Mouse (Mus musculus) induced T-regulatory cell, adult 2 months (primary cell): ENCODE measurements around the gene Gfi1b.

Source experiments
- DNase-seq: peaks from one replicate; pipeline ENCODE4 v3.0.0-alpha.2; 2012; ENCODE audit warnings: low read depth

The Gfi1b gene

GRCm38 (mm10) chr2:28598692-28599568, 22.9 kb downstream of the Gfi1b start:
- DNase-seq = no peak

DNA sequence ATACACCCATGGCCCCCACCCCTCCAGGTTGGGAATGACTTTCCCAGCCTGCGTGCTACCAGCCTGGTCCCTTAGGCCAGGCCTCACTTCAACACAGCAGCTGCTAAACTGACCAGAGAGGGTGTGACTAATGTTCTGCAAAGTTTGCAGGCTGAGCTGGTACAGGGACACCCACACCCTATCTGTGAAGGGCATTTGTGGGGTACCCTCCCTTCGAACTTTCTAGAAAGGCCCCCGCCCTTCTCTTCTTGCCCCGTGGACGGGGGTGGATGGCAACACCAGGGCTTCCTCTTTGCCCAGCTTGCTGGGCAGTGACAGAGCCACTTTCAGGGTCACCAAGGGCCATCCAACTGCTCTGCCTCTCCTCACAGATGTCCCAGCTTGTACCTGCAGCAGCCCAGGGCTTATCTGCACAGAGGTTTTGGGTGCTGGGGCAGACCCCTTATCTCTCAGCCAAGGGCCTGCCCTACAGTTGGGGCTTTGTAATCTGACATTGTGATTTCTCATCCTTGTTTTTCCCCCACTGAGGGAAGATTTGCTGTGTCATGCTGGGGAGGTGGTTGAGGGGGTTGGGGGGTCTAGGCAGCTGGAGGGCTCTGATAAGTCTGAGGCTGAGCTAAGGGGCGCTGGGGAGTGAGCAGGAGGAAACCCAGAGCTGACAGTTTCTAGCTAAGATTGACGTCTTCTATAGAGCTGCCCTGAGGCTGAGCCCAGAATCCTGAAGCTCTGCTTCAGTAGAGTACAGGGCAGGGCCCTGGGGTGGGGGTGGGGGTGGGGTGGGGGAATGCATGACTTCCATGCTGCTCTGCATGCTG, 23.8 kb downstream of the Gfi1b start:
- no peak for DNase-seq

GRCm38 (mm10) chr2:28596998-28597397, 24.8 kb downstream of the Gfi1b start:
- DNase-seq = peak; percentile 26

- DNase-seq = no peak
Observed at GRCm38 (mm10) chr2:28596021-28596420, 25.8 kb downstream of the Gfi1b start.

DNA sequence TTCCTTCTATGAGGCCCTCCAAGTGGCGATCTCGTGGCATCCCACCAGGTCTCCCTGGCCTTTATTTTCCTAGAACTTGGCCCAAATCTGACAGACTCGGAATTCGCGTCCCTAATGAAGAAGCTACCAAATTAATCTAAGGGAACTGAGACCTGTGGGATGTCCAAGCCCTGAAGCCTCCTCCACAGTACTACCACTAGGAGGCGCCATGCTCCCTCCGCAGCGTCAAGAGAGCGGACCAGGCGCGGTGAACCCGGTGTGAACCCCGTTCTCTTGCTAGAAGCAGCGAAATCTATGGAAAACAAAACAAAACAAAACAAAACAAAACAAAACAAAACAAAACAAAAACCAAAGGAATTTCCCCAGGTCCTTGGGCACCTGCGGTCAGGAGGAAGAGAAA, 29.0 kb downstream of the Gfi1b start:
- DNase-seq = peak; percentile 72

GRCm38 (mm10) chr2:28591479-28591878, 30.3 kb downstream of the Gfi1b start:
- DNase-seq = no peak

GRCm38 (mm10) chr2:28588574-28588973, 33.2 kb downstream of the Gfi1b start:
- DNase-seq = no peak

GRCm38 (mm10) chr2:28585730-28586129, 36.1 kb downstream of the Gfi1b start:
- no peak for DNase-seq

- DNase-seq = peak; percentile 95
Observed at GRCm38 (mm10) chr2:28585043-28585571, 36.7 kb downstream of the Gfi1b start.

DNA sequence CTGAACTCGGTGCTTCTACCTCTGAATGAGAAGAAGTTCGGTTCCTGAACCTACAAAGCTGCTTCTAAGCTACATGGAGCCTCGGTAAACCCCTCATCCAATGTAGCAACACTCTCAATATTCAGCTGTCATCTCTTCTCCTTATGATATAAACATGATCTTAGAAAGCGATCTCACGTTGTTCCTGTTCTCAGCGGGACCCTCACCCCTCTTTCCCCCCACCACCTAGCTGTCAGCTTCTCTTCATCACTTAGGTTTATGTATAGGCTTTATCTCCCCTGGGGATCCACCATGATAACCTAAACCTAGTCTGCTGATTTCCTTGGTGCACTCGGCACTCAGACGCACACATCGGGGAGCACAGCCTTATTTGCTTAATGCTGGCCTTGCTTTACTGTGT, 38.1 kb downstream of the Gfi1b start, which contains the start of gene Gtf3c5:
Gtf3c5 (minus strand) TSS at position 101 of the 400 bp plus-strand sequence.
- no peak for DNase-seq

DNA sequence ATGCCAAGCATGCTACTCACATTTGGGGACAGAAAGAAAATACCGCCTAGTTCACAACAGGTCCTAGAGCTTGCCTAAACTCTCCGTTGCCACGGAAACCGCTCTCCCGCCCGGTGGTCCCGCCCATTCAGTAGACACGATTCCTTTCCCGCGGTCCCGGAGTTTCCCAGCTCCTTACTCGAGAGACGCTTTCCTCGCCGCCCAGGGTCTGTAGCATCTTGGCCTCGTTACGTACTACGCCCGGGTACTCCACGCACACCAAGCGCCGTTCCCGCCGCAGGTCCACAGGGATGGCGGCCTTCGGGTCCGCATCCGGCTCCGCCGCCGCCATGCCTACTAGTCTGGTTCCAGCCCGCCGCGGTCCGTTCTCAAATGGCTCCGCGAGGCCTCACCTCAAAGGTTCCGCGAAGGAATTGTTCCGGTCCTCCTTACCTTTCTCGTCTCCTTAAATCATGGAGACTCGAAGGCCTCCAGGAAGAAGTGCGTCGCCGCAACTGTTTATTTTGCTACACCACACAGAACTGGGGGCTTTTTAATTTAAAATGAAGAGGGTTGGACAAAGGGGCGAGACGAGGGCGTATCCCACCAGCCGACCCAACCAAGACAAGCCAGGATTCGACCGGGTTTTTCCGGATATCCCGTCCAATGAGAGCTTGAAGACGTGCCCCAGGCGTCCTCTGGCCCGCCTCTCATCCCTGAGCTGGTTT, 39.0 kb downstream of the Gfi1b start:
- peak; percentile 95 for DNase-seq

DNA sequence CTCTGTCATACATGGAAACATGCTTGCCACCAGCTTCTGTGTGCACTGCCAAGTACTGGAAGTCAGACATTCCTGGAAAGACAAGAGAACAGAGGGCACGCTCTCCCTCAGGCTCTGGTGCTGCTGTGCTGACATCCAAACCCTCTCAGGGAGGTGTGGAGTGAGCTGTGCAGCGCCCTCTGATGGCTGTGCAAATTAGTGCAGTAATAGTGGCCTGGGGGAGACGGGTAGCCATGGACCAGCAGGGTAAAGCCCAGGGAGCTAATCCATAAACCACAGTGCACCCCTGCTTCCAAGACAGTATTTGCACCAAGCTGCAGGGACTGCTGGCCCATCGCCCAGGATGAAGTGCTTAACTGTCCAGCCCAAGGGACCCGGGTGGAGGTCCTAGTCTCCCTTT, 43.8 kb downstream of the Gfi1b start:
- DNase-seq = peak; percentile 66

- DNase-seq = no peak
Observed at GRCm38 (mm10) chr2:28576815-28577214, 45.0 kb downstream of the Gfi1b start.

GRCm38 (mm10) chr2:28575341-28575740, 46.4 kb downstream of the Gfi1b start:
- DNase-seq = no peak

- no peak for DNase-seq
Observed at GRCm38 (mm10) chr2:28569903-28570302, 51.9 kb downstream of the Gfi1b start.

GRCm38 (mm10) chr2:28566545-28566944, 55.2 kb downstream of the Gfi1b start:
- DNase-seq = no peak

GRCm38 (mm10) chr2:28564380-28564779, 57.4 kb downstream of the Gfi1b start:
- no peak for DNase-seq

GRCm38 (mm10) chr2:28563830-28564229, 58.0 kb downstream of the Gfi1b start:
- no peak for DNase-seq

DNA sequence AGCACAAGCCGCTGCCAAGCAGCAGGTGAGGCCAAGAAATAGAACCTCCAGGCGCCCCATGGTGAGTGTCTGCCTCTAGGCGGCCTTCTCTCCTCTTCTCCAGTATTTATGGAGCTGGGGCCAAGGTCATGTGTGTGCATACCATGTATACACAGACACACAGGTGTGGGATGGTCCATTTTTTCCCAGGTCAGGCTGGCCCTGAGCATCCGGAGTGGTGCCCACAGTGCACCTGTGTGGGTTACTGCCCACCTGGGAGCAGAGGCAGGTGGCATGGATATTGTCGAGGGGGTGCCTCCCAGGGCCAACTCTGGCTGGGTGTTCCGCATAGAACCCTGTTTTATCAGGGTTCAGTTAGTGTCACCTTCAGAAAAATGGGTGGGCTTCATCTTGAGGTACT, 58.5 kb downstream of the Gfi1b start, which contains the start of gene Cel:
Cel (minus strand) TSS at position 101 of the 400 bp plus-strand sequence.
- no peak for DNase-seq
